Mouse (Mus musculus) heart, adult 2 months (tissue): ENCODE data around the gene Tenm3. TPM values are rescaled to one million over a fixed set of nuclear protein-coding genes. Genes with fewer than 3 reads are reported as not detected.

ENCODE experiments used
- DNase-seq, 2 experiments: peaks; one replicate each; pipeline ENCODE4 v3.0.0; 2021
- H3K27ac ChIP-seq: fragments of 200-600 bp; 2 replicates; pipeline ENCODE4 v1.8.1; 2022
- H3K27me3 ChIP-seq: fragments of 200-500 bp; 2 replicates; pipeline ENCODE4 v1.6.1; 2012; ENCODE audit warnings: mild to moderate bottlenecking, low read length, inconsistent platforms, mixed read lengths; ENCODE audit not compliant: control insufficient read depth, insufficient read depth
- H3K36me3 ChIP-seq: fragments of 200-500 bp; 2 replicates; pipeline ENCODE4 v1.6.1; 2012; ENCODE audit warnings: low read length, inconsistent platforms; ENCODE audit not compliant: control insufficient read depth, insufficient read depth
- H3K4me1 ChIP-seq: fragments of 200-500 bp; 2 replicates; pipeline ENCODE4 v1.6.1; 2011; ENCODE audit warnings: low read length; ENCODE audit not compliant: control insufficient read depth, insufficient read depth
- H3K4me3 ChIP-seq: fragments of 200-600 bp; 2 replicates; pipeline ENCODE4 v1.8.1; 2022
- H3K79me2 ChIP-seq: fragments of 200-500 bp; replicated peaks from 2 replicates; pipeline ENCODE4 v1.6.1; 2012; ENCODE audit warnings: mild to moderate bottlenecking, inconsistent platforms, low read length, moderate library complexity, mixed read lengths; ENCODE audit not compliant: control insufficient read depth, insufficient read depth
- H3K9ac ChIP-seq: fragments of 200-500 bp; 2 replicates; pipeline ENCODE4 v1.6.1; 2012; ENCODE audit warnings: low read depth, mild to moderate bottlenecking, control low read depth, inconsistent platforms, low read length, mixed read lengths
- CTCF ChIP-seq: fragments of 200-600 bp; IDR thresholded peaks from 2 replicates; pipeline ENCODE4 v1.8.1; 2022; ENCODE audit warnings: antibody characterized with exemption, mild to moderate bottlenecking, moderate library complexity
- EP300 ChIP-seq: fragments of 200-500 bp; IDR thresholded peaks from 2 replicates; pipeline ENCODE4 v1.6.1; 2011; ENCODE audit warnings: low read depth, low read length, control low read depth; ENCODE audit not compliant: insufficient read depth
- POLR2A ChIP-seq: fragments of 200-500 bp; IDR thresholded peaks from 2 replicates; pipeline ENCODE4 v1.6.1; 2011; ENCODE audit warnings: mild to moderate bottlenecking, low read depth, low read length, control low read depth; ENCODE audit not compliant: insufficient read depth
- WGBS: fragments of 180-500 bp; shearing (Covaris S2); methylation state at CpG from one replicate; pipeline ENCODE4 v1.1.7; 2018; 5-methylcytosine and 5-hydroxymethylcytosine counted together
- intact Hi-C: fragments of 180-260 bp; cut with DNase I; formaldehyde crosslinking; loops from one replicate; pipeline ENCODE4 v1.15.1; 2025
- polyA plus RNA-seq: library from polyadenylated mRNA; depleted of rRNA; stranded (reverse); fragments of >200 nt; gene quantifications from 2 replicates; pipeline ENCODE4 v1.2.3, GENCODE M21; 2012
- total RNA-seq, 2 experiments: library from RNA; stranded (reverse); gene quantifications; 2 replicates each; pipeline ENCODE4 v1.2.3; 2021

Tenm3 gene
- total and polyA plus RNA-seq, 3 experiments, result 2.0 to 3.8 (median 2.2) TPM

GRCm38 (mm10) chr8:48751965-48752364 lies 91.8 kb downstream of the Tenm3 start:
- Histone ChIP-seq H3K27ac (no peak overlapping the region), H3K27me3 (no peaks in the 10 kb centered on the region), H3K4me1 (no peaks in the 10 kb centered on the region; the same call in 1 of the 2 replicates), H3K4me3 (no peak overlapping the region), H3K79me2 (no peaks in the 10 kb centered on the region), H3K9ac (no peak overlapping the region), H3K36me3 (no peaks in the 10 kb centered on the region)
- no peak for DNase-seq
- TF ChIP-seq CTCF, result no peak
- no peak for TF ChIP-seq EP300
- no peak for TF ChIP-seq POLR2A
- intact Hi-C loops, result no loop called here
- WGBS, result 92% methylated on average over 5 of the region's 5 CpGs

GRCm38 (mm10) chr8:48748503-48749059 lies 95.2 kb downstream of the Tenm3 start:
- no peak overlapping the region for H3K9ac ChIP-seq
- 65% methylated on average over 13 of the region's 13 CpGs for WGBS
- no peaks in the 10 kb centered on the region for H3K4me1 ChIP-seq
- H3K27ac ChIP-seq, result no peak overlapping the region
- DNase-seq, result no peak
- no peaks in the 10 kb centered on the region for H3K79me2 ChIP-seq
- H3K4me3 ChIP-seq, result no peak overlapping the region
- H3K36me3 ChIP-seq, result no peaks in the 10 kb centered on the region
- intact Hi-C loops, result no loop called here
- no peak for TF ChIP-seq POLR2A
- TF ChIP-seq CTCF, result no peak
- no peak for TF ChIP-seq EP300
- H3K27me3 ChIP-seq, result no peaks in the 10 kb centered on the region

DNA sequence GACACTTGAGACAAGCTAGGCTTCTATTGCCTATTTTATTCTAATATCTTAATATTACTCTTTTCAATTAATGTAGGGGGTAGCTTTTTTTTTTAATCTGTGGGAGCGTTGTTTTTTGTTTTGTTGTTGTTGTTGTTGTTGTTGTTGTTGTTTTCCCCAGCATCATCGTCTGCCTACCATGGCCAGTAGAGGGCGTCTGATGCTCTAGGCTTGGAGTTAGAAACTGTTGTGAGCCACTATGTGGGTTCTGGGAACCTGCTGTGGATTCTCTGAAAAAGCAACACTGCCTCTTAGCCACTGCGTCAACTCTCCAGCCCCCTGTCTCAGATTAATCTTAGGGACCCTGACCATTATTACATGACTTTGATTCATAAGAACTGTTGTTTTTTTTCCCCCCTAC lies 99.8 kb downstream of the Tenm3 start:
- H3K9ac ChIP-seq, result no peak overlapping the region
- no peaks in the 10 kb centered on the region for H3K36me3 ChIP-seq
- no peak for DNase-seq
- no peak overlapping the region for H3K27ac ChIP-seq
- WGBS, result 82% methylated on average over 4 of the region's 4 CpGs
- intact Hi-C loops, result no loop called here
- H3K27me3 ChIP-seq, result no peaks in the 10 kb centered on the region
- no peak overlapping the region for H3K4me3 ChIP-seq
- H3K79me2 ChIP-seq, result no peaks in the 10 kb centered on the region
- H3K4me1 ChIP-seq, result no peaks in the 10 kb centered on the region
- TF ChIP-seq EP300 (no peak), CTCF (0 out of 2 replicates have a peak, but pooled peaks have one; percentile 3), POLR2A (no peak)

DNA sequence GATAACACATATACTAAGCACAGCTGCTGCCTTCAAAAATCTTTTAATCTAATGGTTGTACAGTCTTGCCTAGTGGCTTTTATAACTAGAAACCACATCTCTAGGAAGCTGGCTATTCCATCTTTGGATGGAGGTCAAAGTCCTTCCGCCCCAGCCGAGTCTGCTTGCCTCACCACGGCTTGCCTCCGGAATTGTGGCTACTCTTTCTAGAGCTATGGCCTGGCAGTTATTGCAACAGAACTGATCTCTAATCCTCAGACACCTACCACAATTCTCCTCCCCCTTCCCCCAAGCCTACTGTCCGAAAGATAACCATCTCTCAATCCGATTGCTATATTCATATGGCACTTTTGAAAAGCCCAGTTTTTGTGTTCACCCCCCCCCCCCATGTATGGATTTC lies 101.0 kb downstream of the Tenm3 start:
- Histone ChIP-seq H3K27me3 (no peaks in the 10 kb centered on the region), H3K27ac (no peak overlapping the region), H3K4me1 (no peaks in the 10 kb centered on the region), H3K36me3 (no peaks in the 10 kb centered on the region), H3K79me2 (no peaks in the 10 kb centered on the region), H3K9ac (no peak overlapping the region), H3K4me3 (no peak overlapping the region)
- whole genome bisulfite sequencing, result 89% methylated on average over 6 of the region's 6 CpGs
- no peak for DNase-seq
- intact Hi-C loops, result no loop called here
- TF ChIP-seq POLR2A, result no peak

DNA sequence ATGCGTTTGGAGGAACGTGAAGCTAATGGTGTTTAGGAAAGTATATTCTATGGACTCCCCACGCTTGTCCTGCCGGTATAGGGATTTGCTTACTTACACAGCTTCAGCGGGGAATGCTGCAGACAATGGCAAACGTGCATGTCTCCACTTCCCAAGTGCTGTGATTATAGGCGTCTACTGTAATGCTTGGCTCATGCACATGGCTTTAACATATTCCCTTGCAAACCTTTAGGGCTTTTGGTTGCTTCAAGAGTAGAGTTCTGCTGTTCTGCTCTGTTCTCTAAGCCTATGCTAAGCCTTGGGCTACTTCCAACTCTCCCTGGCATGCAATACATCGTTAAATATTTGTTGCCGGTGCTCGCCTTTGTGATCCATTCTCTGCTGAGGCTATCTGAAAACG lies 102.8 kb downstream of the Tenm3 start:
- Histone ChIP-seq H3K9ac (no peak overlapping the region), H3K79me2 (no peaks in the 10 kb centered on the region), H3K4me1 (no peaks in the 10 kb centered on the region), H3K4me3 (no peak overlapping the region), H3K36me3 (no peaks in the 10 kb centered on the region), H3K27ac (no peak overlapping the region), H3K27me3 (no peaks in the 10 kb centered on the region)
- DNase-seq, result no peak
- TF ChIP-seq CTCF (no peak), EP300 (no peak), POLR2A (no peak)
- intact Hi-C loops, result no loop called here
- WGBS, result 75% methylated on average over 11 of the region's 11 CpGs

DNA sequence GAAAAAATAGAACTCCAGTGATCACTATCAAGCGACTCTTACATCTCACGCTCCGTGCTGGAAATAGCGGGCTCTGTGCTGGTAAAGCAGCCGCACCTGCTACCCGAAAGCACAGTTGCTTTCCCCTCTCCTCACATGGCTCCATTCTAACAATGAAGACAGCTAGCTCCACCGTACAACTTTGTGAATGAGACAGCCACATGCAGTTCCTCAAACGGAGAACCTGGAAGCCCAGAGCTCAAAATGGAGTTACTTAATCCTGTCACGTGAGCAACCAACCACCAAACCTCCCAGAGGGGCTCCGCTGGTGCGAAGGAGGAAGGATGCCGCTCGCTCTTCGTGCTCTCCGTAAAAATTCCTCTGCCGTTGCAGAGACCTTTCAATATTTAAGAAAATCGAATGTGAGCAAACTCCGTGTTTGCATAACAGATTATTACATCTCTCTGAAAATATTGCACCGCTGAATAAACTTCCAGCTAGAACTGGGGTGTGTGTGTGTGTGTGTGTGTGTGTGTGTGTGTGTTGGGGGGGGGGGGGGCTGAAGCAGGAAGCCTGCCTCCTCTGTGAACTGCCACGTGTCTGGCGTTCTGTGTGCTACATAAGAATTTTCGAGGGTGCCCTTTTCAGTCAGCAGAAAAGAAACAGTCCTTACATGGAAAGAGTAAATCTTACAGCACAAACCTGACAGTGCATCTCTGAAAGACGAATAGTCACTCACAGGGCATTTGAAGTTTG lies 103.4 kb downstream of the Tenm3 start:
- no peak for TF ChIP-seq CTCF
- TF ChIP-seq EP300, result no peak
- TF ChIP-seq POLR2A, result no peak
- Histone ChIP-seq H3K9ac (no peak overlapping the region), H3K79me2 (no peaks in the 10 kb centered on the region), H3K27me3 (no peaks in the 10 kb centered on the region), H3K27ac (no peak overlapping the region), H3K4me1 (no peaks in the 10 kb centered on the region), H3K4me3 (no peak overlapping the region), H3K36me3 (no peaks in the 10 kb centered on the region)
- intact Hi-C loops, result no loop called here
- 65% methylated on average over 23 of the region's 23 CpGs for WGBS
- DNase-seq, result no peak
